Mouse (Mus musculus): Measurements from ENCODE around the gene Slit3. TPM values are rescaled to one million over a fixed set of nuclear protein-coding genes. Genes with fewer than 3 reads are reported as not detected.

Gene Slit3
- polyA plus RNA-seq, 1 experiment from 2014 or later = 24.1 TPM

GRCm38 (mm10) chr11:35601652-35602240 is 480.7 kb downstream of the Slit3 start:
- 40% methylated on average over 10 of the region's 10 CpGs for WGBS
- no peaks in the 10 kb centered on the region for H3K9me3 ChIP-seq (ENCODE audit: control insufficient read depth, low read length)
- peaks cover 15% of the 10 kb centered on the region for H3K4me1 ChIP-seq (ENCODE audit: control insufficient read depth, insufficient read depth, low read length)
- H3K4me3 ChIP-seq (ENCODE audit: low read depth, low read length) = no peak overlapping the region
- H3K4me2 ChIP-seq (ENCODE audit: low read depth, low read length) = no peak overlapping the region
- H3K36me3 ChIP-seq (ENCODE audit: control insufficient read depth, insufficient read depth, low read length) = 0 out of 2 replicates have a peak, but pooled peaks cover 10% of the 10 kb centered on the region
- H3K9ac ChIP-seq (ENCODE audit: low read depth, low read length) = no peak overlapping the region
- DNase-seq (ENCODE audit: low spot score) (no peak), ATAC-seq (ENCODE audit: low read depth) (peak; percentile 70)
- no peaks in the 10 kb centered on the region for H3K27me3 ChIP-seq (replicated peaks; ENCODE audit: control insufficient read depth, insufficient read depth, low read length)
- H3K27ac ChIP-seq (replicated peaks; ENCODE audit: low read depth, low read length) = no peak overlapping the region

- Histone ChIP-seq H3K4me1 (ENCODE audit: control insufficient read depth, insufficient read depth, low read length) (peaks cover 15% of the 10 kb centered on the region), H3K4me2 (ENCODE audit: low read depth, low read length) (no peak overlapping the region), H3K9ac (ENCODE audit: low read depth, low read length) (no peak overlapping the region), H3K27me3 (replicated peaks; ENCODE audit: control insufficient read depth, insufficient read depth, low read length) (no peaks in the 10 kb centered on the region), H3K9me3 (ENCODE audit: control insufficient read depth, low read length) (no peaks in the 10 kb centered on the region), H3K4me3 (ENCODE audit: low read depth, low read length) (no peak overlapping the region), H3K36me3 (ENCODE audit: control insufficient read depth, insufficient read depth, low read length) (0 out of 2 replicates have a peak, but pooled peaks cover 10% of the 10 kb centered on the region), H3K27ac (replicated peaks; ENCODE audit: low read depth, low read length) (no peak overlapping the region)
- DNase-seq (ENCODE audit: low spot score) = no peak
- peak; percentile 34; the same call in 1 of the 2 replicates for ATAC-seq (ENCODE audit: low read depth)
- 63% methylated on average over 10 of the region's 10 CpGs for WGBS
These were observed 481.6 kb downstream of the Slit3 start for GRCm38 (mm10) chr11:35602586-35602985.

DNA sequence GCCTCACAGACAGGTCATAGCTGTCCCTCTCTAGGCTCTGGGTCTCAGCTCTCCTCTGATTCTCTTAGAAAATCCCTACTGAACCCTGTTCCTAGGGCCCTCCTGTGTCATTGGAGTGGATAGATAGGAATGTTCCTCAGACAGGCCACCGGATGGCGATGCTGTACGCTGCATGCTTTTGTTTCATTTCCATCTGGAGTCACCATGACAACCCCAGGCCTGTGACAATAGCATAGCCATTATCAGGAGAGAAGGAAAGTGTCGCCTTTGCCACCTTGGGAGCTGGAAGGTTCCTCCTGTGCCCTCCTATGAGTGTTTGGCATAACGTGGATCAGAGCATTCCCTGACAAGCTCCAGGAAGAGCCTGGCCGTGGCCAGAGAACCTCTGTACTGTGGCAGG is 482.9 kb downstream of the Slit3 start:
- 84% methylated on average over 6 of the region's 6 CpGs for WGBS
- no peak overlapping the region for H3K27ac ChIP-seq (replicated peaks; ENCODE audit: low read depth, low read length)
- 0 out of 2 replicates have a peak, but pooled peaks cover 9% of the 10 kb centered on the region for H3K36me3 ChIP-seq (ENCODE audit: control insufficient read depth, insufficient read depth, low read length)
- peaks cover 15% of the 10 kb centered on the region for H3K4me1 ChIP-seq (ENCODE audit: control insufficient read depth, insufficient read depth, low read length)
- no peak overlapping the region for H3K9ac ChIP-seq (ENCODE audit: low read depth, low read length)
- no peaks in the 10 kb centered on the region for H3K9me3 ChIP-seq (ENCODE audit: control insufficient read depth, low read length)
- H3K4me2 ChIP-seq (ENCODE audit: low read depth, low read length) = no peak overlapping the region
- ATAC-seq (ENCODE audit: low read depth) (no peak), DNase-seq (ENCODE audit: low spot score) (no peak)
- no peak overlapping the region for H3K4me3 ChIP-seq (ENCODE audit: low read depth, low read length)
- no peaks in the 10 kb centered on the region for H3K27me3 ChIP-seq (replicated peaks; ENCODE audit: control insufficient read depth, insufficient read depth, low read length)

DNA sequence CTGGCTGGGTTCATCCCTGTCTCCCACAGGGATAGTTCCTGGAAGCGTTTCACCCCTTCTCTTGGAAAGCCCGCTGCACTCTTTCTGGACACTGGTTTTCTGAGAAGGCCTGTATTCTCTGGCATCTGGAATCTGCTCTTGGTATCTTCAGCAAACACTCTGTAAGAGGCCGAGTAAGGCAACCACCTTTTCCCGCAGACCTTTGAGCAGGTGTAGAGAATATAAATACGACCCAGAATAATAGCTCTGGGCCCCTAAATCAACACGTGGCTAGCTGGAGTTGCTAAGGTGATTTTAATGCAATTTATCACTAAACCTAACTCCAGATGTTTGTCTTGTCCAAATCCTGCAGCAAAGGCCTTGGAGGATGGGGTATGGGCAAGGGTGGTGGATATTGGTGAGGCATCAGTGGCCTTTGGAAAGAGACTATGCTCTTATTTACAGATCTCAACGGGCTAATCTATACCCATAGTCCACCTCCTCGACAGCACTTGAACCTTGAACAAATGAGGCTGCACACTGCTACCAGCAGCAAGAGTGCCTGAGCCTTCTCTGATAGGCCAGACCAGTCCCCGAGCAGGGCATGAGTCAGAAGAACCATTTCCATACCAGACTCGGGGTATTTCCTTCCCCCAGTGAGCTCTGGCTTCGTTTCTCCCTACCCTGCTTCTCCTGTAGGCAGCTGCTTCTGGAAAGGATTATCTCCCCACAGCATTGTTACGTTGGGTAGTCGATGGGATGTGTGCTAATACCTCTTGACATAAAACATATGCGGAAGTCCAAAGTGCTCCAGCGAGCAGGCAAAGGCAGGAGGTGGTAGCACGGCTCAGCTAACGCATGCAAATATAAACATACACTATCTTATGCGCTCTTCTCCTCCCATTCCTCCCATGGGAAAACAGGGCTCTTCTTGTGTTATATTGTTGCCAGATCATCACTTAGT is 484.1 kb downstream of the Slit3 start:
- Histone ChIP-seq H3K4me2 (ENCODE audit: low read depth, low read length) (no peak overlapping the region), H3K27ac (replicated peaks; ENCODE audit: low read depth, low read length) (no peak overlapping the region), H3K9ac (ENCODE audit: low read depth, low read length) (no peak overlapping the region), H3K36me3 (ENCODE audit: control insufficient read depth, insufficient read depth, low read length) (0 out of 2 replicates have a peak, but pooled peaks cover 6% of the 10 kb centered on the region), H3K4me3 (ENCODE audit: low read depth, low read length) (no peak overlapping the region), H3K4me1 (ENCODE audit: control insufficient read depth, insufficient read depth, low read length) (peaks cover 15% of the 10 kb centered on the region), H3K27me3 (replicated peaks; ENCODE audit: control insufficient read depth, insufficient read depth, low read length) (no peaks in the 10 kb centered on the region), H3K9me3 (ENCODE audit: control insufficient read depth, low read length) (no peaks in the 10 kb centered on the region)
- DNase-seq (ENCODE audit: low spot score) (peak; percentile 70), ATAC-seq (ENCODE audit: low read depth) (peak; percentile 42; the same call in 1 of the 2 replicates)
- 51% methylated on average over 18 of the region's 18 CpGs for WGBS

GRCm38 (mm10) chr11:35607191-35607590 is 486.2 kb downstream of the Slit3 start:
- Histone ChIP-seq H3K36me3 (ENCODE audit: control insufficient read depth, insufficient read depth, low read length) (0 out of 2 replicates have a peak, but pooled peaks cover 11% of the 10 kb centered on the region), H3K9ac (ENCODE audit: low read depth, low read length) (no peak overlapping the region), H3K4me1 (ENCODE audit: control insufficient read depth, insufficient read depth, low read length) (peaks cover 18% of the 10 kb centered on the region), H3K4me3 (ENCODE audit: low read depth, low read length) (no peak overlapping the region), H3K27me3 (replicated peaks; ENCODE audit: control insufficient read depth, insufficient read depth, low read length) (no peaks in the 10 kb centered on the region), H3K9me3 (ENCODE audit: control insufficient read depth, low read length) (no peaks in the 10 kb centered on the region), H3K27ac (replicated peaks; ENCODE audit: low read depth, low read length) (no peak overlapping the region), H3K4me2 (ENCODE audit: low read depth, low read length) (no peak overlapping the region)
- ATAC-seq (ENCODE audit: low read depth) (no peak), DNase-seq (ENCODE audit: low spot score) (no peak)
- WGBS = 77% methylated on average over 4 of the region's 4 CpGs

DNA sequence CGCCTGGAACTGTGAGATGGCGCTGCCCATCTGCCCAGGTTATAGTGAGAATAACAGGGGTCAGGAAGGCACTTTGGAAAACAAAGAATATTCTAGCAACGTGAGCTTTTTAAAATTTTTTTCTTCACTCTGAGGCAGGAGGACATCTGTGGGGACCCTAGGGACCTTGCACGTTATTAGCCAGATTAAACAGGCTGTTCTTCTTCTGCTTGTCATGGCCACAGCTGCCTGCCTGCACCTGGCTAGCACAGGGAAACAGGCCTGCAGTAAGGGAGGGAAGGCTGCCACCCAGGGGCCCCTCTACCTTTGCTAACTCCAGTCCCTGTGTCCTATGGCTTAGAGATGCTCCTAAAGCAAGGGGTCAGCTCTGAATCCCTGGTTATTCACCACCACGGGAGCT is 487.8 kb downstream of the Slit3 start:
- DNase-seq (ENCODE audit: low spot score) (no peak), ATAC-seq (ENCODE audit: low read depth) (no peak)
- 64% methylated on average over 5 of the region's 5 CpGs for WGBS
- Histone ChIP-seq H3K27ac (replicated peaks; ENCODE audit: low read depth, low read length) (no peak overlapping the region), H3K9ac (ENCODE audit: low read depth, low read length) (no peak overlapping the region), H3K4me1 (ENCODE audit: control insufficient read depth, insufficient read depth, low read length) (peaks cover 17% of the 10 kb centered on the region; the same call in 1 of the 2 replicates), H3K27me3 (replicated peaks; ENCODE audit: control insufficient read depth, insufficient read depth, low read length) (no peaks in the 10 kb centered on the region), H3K36me3 (ENCODE audit: control insufficient read depth, insufficient read depth, low read length) (0 out of 2 replicates have a peak, but pooled peaks cover 11% of the 10 kb centered on the region), H3K4me2 (ENCODE audit: low read depth, low read length) (no peak overlapping the region), H3K4me3 (ENCODE audit: low read depth, low read length) (no peak overlapping the region), H3K9me3 (ENCODE audit: control insufficient read depth, low read length) (no peaks in the 10 kb centered on the region)

GRCm38 (mm10) chr11:35612262-35612896 is 491.4 kb downstream of the Slit3 start:
- Histone ChIP-seq H3K9me3 (ENCODE audit: control insufficient read depth, low read length) (no peaks in the 10 kb centered on the region), H3K27ac (replicated peaks; ENCODE audit: low read depth, low read length) (no peak overlapping the region), H3K4me1 (ENCODE audit: control insufficient read depth, insufficient read depth, low read length) (0 out of 2 replicates have a peak, but pooled peaks cover 9% of the 10 kb centered on the region), H3K4me2 (ENCODE audit: low read depth, low read length) (no peak overlapping the region), H3K9ac (ENCODE audit: low read depth, low read length) (no peak overlapping the region), H3K27me3 (replicated peaks; ENCODE audit: control insufficient read depth, insufficient read depth, low read length) (no peaks in the 10 kb centered on the region), H3K36me3 (ENCODE audit: control insufficient read depth, insufficient read depth, low read length) (0 out of 2 replicates have a peak, but pooled peaks cover 5% of the 10 kb centered on the region), H3K4me3 (ENCODE audit: low read depth, low read length) (no peak overlapping the region)
- DNase-seq (ENCODE audit: low spot score) (no peak), ATAC-seq (ENCODE audit: low read depth) (peak; percentile 64)
- WGBS = 45% methylated on average over 13 of the region's 13 CpGs

DNA sequence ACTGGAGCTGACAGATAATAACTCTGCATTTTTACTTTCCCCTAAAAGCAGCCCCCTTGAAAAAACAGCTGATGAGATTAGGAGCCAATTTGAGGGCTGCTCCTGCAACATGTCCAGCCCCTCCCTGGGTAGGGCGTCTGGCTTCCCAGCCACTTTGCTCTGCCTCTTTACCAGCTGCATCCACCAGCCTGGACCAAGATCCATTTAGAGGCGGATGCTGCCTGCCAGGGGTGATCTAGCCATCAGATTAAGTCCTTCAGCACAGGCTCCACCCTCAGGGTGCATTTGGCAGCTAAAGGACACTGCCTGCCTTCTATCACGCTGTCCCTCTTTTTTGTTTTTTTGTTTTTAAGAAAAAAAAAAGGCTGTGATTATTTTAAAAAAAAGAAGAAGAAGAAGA is 493.5 kb downstream of the Slit3 start:
- Histone ChIP-seq H3K4me1 (ENCODE audit: control insufficient read depth, insufficient read depth, low read length) (0 out of 2 replicates have a peak, but pooled peaks cover 9% of the 10 kb centered on the region), H3K4me2 (ENCODE audit: low read depth, low read length) (no peak overlapping the region), H3K9me3 (ENCODE audit: control insufficient read depth, low read length) (no peaks in the 10 kb centered on the region), H3K27me3 (replicated peaks; ENCODE audit: control insufficient read depth, insufficient read depth, low read length) (no peaks in the 10 kb centered on the region), H3K4me3 (ENCODE audit: low read depth, low read length) (no peak overlapping the region), H3K36me3 (ENCODE audit: control insufficient read depth, insufficient read depth, low read length) (0 out of 2 replicates have a peak, but pooled peaks cover 5% of the 10 kb centered on the region), H3K27ac (replicated peaks; ENCODE audit: low read depth, low read length) (no peak overlapping the region), H3K9ac (ENCODE audit: low read depth, low read length) (no peak overlapping the region)
- DNase-seq (ENCODE audit: low spot score) (no peak), ATAC-seq (ENCODE audit: low read depth) (no peak)
- WGBS = 43% methylated on average over 3 of the region's 3 CpGs
